Mouse (Mus musculus) E14TG2a.4 (cell line): Measurements from ENCODE around the gene Tln2.
A peak's percentile ranks its signal among the peaks of the same experiment; 100 is the strongest.

ENCODE experiments used
- H3K27me3 ChIP-seq: 2 replicates; pipeline ENCODE4 v1.6.1; 2014; ENCODE audit warnings: low read length, control low read depth; ENCODE audit not compliant: insufficient read depth
- H3K36me3 ChIP-seq: 2 replicates; pipeline ENCODE4 v1.6.1; 2014; ENCODE audit warnings: low read length, control low read depth; ENCODE audit not compliant: insufficient read depth
- H3K4me1 ChIP-seq: replicated peaks from 2 replicates; pipeline ENCODE4 v1.6.1; 2014; ENCODE audit warnings: low read depth, low read length, control low read depth
- H3K4me3 ChIP-seq: replicated peaks from 2 replicates; pipeline ENCODE4 v1.5.1; 2014; ENCODE audit warnings: mild to moderate bottlenecking, low read length
- H3K9me3 ChIP-seq: 2 replicates; pipeline ENCODE4 v1.6.1; 2014; ENCODE audit warnings: low read length, control low read depth
- CTCF ChIP-seq: conservative IDR thresholded peaks from 2 replicates; pipeline ENCODE4 v1.5.1; 2014; ENCODE audit warnings: low read length
- NANOG ChIP-seq: IDR thresholded peaks from 2 replicates; pipeline ENCODE4 v1.6.1; 2014; ENCODE audit warnings: borderline replicate concordance, low read length, mixed read lengths
- POU5F1 ChIP-seq: IDR thresholded peaks from 2 replicates; pipeline ENCODE4 v1.6.1; 2014; ENCODE audit warnings: low read length, borderline replicate concordance

Tln2 gene

DNA sequence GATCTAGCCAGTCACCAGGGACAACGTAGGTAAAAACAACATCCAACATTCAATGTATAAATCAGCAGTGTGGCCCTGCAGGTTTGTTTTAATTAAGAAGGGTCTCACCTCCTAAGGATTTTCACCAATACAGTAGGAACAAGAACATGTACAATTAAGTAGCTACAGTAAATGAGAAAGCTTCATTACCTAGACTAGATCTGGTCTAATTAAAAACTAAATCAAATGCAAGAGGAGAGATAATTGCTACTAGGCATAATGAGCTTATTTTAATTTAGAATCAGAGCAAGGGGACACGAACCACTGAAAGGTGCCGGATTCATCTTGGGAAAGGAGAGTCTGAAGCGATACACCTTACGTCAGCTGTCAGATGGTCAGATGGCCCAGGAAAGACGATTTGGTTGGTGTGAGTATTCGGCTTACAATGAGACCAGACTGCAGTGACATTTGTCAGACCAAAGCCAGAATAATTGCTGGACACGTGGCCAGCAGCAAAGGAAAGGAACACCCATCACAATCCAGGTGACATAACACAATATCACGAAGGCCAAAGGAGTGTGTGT lies 175.4 kb downstream of the Tln2 start:
- Histone ChIP-seq H3K27me3 (no peaks in the 10 kb centered on the region), H3K9me3 (no peaks in the 10 kb centered on the region), H3K4me1 (no peaks in the 10 kb centered on the region), H3K4me3 (no peak overlapping the region), H3K36me3 (peaks cover 15% of the 10 kb centered on the region; the same call in 1 of the 2 replicates)
- TF ChIP-seq NANOG (no peak), CTCF (no peak), POU5F1 (no peak)

DNA sequence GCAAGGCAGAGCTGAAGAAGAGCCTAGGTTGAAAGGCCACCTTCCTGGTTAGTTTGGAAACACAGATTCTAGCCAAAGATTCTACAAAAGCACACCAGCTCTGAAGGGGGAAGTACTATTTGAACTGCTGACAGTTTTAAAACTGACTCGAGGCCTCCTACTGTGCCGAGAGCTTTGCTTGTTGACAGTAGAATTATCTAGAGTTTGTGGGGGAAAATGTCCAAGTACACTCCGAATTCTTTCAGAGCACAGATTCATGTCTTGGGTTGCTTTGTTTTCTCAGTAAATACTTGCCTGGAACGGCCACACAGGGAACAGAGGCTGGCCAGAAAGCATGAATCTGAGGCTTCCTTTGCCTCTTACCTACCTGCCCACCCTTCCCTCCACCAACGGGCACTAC lies 179.4 kb downstream of the Tln2 start:
- TF ChIP-seq CTCF (no peak), NANOG (no peak), POU5F1 (no peak)

DNA sequence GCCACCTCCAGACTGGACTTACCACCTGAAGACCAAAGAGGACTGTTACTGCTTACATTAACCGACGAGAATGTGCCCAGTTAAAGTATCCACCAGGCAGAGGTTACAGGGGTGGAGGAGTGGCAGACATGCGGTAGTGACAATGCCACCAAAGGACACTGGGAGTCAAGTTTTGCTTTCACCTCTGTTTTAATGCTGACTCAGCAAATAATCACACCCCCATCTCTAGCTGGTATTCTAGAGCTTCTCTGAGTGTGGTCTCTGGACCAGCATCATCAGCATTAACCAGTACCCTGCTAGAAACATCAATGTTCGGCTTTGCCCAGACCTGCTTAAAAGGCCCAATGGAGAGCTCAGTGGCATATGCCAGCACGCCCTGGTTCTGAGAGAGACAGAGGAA lies 180.7 kb downstream of the Tln2 start:
- Histone ChIP-seq H3K9me3 (no peaks in the 10 kb centered on the region), H3K27me3 (no peaks in the 10 kb centered on the region), H3K4me3 (no peak overlapping the region), H3K36me3 (no peaks in the 10 kb centered on the region), H3K4me1 (no peaks in the 10 kb centered on the region)
- no peak for TF ChIP-seq NANOG

More for the DNA sequence above, 179.4 kb downstream of the Tln2 start:
- H3K9me3 ChIP-seq = no peaks in the 10 kb centered on the region
- no peak overlapping the region for H3K4me3 ChIP-seq
- no peaks in the 10 kb centered on the region for H3K4me1 ChIP-seq
- H3K36me3 ChIP-seq = no peaks in the 10 kb centered on the region
- no peaks in the 10 kb centered on the region for H3K27me3 ChIP-seq

DNA sequence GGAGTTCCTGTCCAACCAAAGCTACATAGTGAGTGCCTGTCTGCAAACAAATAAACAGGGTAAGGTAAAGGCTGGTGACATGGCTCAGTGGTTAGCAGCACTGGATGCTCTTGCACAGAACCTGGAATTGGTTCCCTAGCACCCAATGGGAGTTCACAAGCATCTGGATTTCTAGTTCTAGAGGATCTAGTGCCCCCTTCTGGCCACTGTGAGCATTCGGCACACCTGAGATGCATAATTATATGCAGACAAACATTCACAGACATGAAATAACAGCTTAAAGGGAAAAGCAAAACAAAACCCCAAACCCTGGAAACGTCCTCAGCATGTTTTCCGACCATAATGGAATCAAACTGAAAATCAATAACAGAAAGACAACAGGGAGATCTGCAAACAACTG lies 191.4 kb downstream of the Tln2 start:
- H3K36me3 ChIP-seq = peaks cover 18% of the 10 kb centered on the region
- H3K4me3 ChIP-seq = no peak overlapping the region
- no peaks in the 10 kb centered on the region for H3K27me3 ChIP-seq
- peaks cover 8% of the 10 kb centered on the region; the same call in 1 of the 2 replicates for H3K4me1 ChIP-seq
- no peaks in the 10 kb centered on the region for H3K9me3 ChIP-seq
- TF ChIP-seq NANOG (no peak), POU5F1 (no peak), CTCF (peak; percentile 73)

DNA sequence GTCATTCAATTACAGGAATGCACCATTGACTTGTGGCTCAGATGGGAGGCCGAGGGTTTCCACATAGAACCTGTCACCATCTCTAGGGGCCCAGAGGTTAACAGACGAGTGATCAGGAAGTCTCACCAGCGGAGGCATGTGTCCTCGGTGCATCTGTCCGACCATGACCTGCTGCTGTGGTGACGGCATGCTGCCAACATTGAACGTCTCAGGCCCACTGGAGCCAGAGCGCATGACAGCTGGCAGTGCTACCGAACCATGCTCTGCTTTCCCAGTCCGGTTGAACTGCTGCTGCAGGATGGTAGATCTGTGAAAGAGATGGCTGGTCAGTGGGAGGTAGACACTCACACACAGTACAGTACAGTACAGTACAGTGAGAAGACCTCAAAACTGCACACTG lies 197.0 kb downstream of the Tln2 start:
- Histone ChIP-seq H3K9me3 (no peaks in the 10 kb centered on the region), H3K36me3 (peaks cover 25% of the 10 kb centered on the region), H3K4me3 (no peak overlapping the region), H3K4me1 (peaks cover 44% of the 10 kb centered on the region), H3K27me3 (no peaks in the 10 kb centered on the region)
- no peak for TF ChIP-seq POU5F1
- no peak for TF ChIP-seq CTCF
- no peak for TF ChIP-seq NANOG

DNA sequence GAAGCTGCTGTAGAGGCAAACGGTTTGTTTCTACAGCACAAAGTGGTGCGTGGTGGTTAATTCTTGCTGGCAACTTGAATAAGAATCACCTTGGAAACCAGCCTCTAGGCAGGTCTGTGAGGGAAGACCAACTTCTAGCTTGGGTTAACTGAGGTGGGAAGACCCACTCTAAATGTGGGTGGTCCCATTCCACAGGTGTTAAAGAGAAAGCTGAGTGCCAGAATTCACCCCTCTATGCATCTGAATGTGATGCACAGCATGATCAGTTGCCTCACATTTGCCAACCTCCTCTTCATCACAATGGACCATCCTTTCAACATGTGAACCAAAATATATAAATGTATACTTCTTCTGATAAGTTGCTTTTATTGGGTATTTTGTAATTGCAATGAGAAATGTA lies 197.4 kb downstream of the Tln2 start:
- H3K27me3 ChIP-seq = no peaks in the 10 kb centered on the region
- no peak overlapping the region for H3K4me3 ChIP-seq
- H3K4me1 ChIP-seq = peaks cover 48% of the 10 kb centered on the region
- H3K9me3 ChIP-seq = no peaks in the 10 kb centered on the region; the same call in 1 of the 2 replicates
- TF ChIP-seq CTCF (no peak), NANOG (peak; percentile 93), POU5F1 (peak; percentile 91)
- peaks cover 25% of the 10 kb centered on the region for H3K36me3 ChIP-seq

DNA sequence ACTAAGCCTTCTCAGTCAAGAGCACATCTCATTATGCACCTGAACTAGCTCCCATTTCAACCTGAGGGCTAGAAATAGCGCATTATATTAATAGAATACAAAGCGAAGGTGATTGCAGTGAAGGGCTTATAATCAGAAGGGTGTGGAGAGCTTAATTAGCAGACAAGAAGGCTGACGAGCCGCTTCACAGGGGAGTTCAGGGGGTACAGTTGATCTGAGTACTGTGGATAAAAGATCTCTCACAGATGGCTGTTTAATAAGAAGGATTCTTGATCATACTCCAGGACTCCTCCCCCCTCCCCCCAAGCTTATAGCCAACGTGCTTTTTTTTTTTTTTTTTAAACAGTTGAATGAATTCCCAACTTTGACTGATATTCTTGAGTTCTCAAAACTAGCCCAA lies 198.0 kb downstream of the Tln2 start:
- no peaks in the 10 kb centered on the region for H3K27me3 ChIP-seq
- TF ChIP-seq CTCF (no peak), NANOG (no peak), POU5F1 (no peak)
- peaks cover 20% of the 10 kb centered on the region for H3K36me3 ChIP-seq
- no peak overlapping the region for H3K4me3 ChIP-seq
- H3K4me1 ChIP-seq = peaks cover 49% of the 10 kb centered on the region
- no peaks in the 10 kb centered on the region; the same call in 1 of the 2 replicates for H3K9me3 ChIP-seq

DNA sequence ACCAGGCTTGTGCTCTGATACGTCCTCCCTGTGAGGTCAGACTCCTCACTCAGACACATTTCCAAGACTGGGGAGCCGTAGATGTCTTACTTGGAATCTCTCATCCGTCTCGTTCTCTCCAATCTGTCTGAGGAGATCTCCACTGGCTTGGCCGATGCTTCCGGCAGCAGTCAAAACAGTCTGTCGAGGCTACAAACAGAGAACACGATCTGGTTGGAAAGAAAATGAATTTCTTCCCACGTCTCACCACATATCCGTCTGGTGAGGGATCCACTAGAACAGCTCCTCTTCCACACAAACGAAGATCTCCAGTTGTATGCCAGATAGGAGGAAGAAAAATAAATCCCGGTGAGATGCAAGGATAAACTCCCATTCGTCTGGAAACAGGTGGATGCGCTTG lies 205.1 kb downstream of the Tln2 start:
- Histone ChIP-seq H3K4me3 (no peak overlapping the region), H3K9me3 (no peaks in the 10 kb centered on the region; the same call in 1 of the 2 replicates), H3K27me3 (no peaks in the 10 kb centered on the region), H3K4me1 (peaks cover 28% of the 10 kb centered on the region), H3K36me3 (peaks cover 13% of the 10 kb centered on the region; the same call in 1 of the 2 replicates)
- TF ChIP-seq NANOG = no peak

DNA sequence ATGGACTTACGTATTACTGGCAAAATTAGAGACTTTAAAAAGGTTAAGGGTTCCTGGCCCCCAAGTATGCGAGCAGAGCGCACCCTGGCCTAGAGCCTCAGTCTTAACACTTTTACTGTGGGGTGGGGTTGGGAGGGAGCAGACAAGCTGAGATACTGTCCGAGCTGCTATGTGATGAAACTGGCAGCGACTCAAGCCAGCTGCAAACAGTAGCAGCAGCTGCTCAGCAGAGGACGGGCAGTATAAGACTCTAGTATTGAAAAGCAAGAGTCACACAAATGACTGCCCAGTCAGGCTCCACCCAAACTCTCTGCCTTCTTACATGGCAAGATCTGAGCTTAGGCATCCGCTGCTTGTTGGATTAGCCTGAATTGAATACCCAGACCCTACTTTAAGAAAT lies 206.1 kb downstream of the Tln2 start:
- Histone ChIP-seq H3K4me1 (peaks cover 30% of the 10 kb centered on the region), H3K27me3 (no peaks in the 10 kb centered on the region)
- no peak for TF ChIP-seq CTCF
- no peak for TF ChIP-seq NANOG
- no peak for TF ChIP-seq POU5F1

DNA sequence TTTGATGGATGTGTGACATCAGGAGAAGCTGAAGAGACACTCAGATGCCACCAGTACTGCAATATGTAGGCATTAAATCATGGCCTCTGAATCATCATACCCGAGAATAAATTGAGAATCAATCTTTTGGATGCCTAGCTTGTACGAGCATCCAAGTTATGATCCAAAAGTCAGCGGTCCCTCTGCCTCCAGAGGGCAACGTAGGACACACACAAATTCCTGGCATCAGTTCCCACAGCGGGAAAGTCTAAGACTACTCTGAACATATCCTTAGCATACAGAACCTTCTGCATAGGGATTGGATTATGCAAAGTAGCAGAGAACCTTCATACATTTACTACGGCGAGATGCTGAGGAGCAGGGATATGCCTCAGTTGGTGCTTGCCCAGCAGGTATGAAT lies 210.5 kb downstream of the Tln2 start:
- Histone ChIP-seq H3K9me3 (no peaks in the 10 kb centered on the region), H3K36me3 (0 out of 2 replicates have a peak, but pooled peaks cover 4% of the 10 kb centered on the region), H3K4me1 (peaks cover 51% of the 10 kb centered on the region), H3K27me3 (no peaks in the 10 kb centered on the region), H3K4me3 (no peak overlapping the region)
- no peak for TF ChIP-seq NANOG
- TF ChIP-seq CTCF = no peak
- no peak for TF ChIP-seq POU5F1

More for the DNA sequence above, 206.1 kb downstream of the Tln2 start:
- Histone ChIP-seq H3K36me3 (peaks cover 13% of the 10 kb centered on the region; the same call in 1 of the 2 replicates), H3K9me3 (no peaks in the 10 kb centered on the region; the same call in 1 of the 2 replicates), H3K4me3 (no peak overlapping the region)
